8 mouse cellular contexts compared by ENCODE assay signal in the genomic region with DNA sequence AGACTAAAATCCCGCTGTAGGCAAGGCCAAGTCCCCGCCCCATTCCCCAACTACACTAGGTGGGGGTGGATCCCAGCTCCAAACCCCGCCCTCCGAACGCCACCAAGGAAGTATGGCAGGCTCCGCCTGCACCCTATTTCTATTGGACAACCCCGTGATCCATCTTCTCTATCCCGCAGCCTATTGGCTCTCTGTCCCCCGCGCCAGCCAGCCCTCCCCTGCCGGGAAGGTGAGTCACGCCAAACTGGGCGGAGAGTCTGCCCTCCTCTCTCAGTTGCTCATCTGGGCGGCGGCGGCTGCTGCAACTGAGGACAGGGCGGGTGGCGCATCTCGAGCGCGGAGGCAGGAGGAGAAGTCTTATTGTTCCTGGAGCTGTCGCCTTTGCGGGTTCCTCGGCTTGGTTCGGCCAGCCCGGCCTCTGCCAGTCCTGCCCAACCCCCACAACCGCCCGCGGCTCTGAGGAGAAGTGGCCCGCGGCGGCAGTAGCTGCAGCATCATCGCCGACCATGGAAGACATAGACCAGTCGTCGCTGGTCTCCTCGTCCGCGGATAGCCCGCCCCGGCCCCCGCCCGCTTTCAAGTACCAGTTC. TPM values are rescaled to one million over a fixed set of nuclear protein-coding genes. Genes with fewer than 3 reads are reported as not detected.
DNase-seq lines count a peak whose midpoint lies in the region; ATAC-seq lines count a peak whose summit lies in the region.

TSS of gene Rtn4 (plus strand) at position 265 of the 590 bp plus-strand sequence.

- peaks cover 10% of the 10 kb centered on the region for H3K36me3 ChIP-seq in heart, embryonic 13.5 days
- peaks cover 3% of the 10 kb centered on the region; the same call in 1 of the 2 replicates for H3K36me3 ChIP-seq in liver, embryonic 12.5 days
- no peaks in the 10 kb centered on the region for H3K36me3 ChIP-seq in stomach, embryonic 15.5 days

- under 1% methylated on average over 42 of the region's 43 CpGs for WGBS in heart, embryonic 13.5 days
- WGBS in liver, embryonic 12.5 days (ENCODE audit: insufficient replicate concordance): under 1% methylated on average over 43 of the region's 43 CpGs
- under 1% methylated on average over 43 of the region's 43 CpGs for WGBS in stomach, embryonic 15.5 days

- ATAC-seq in heart, embryonic 13.5 days (ENCODE audit: extremely low read depth, insufficient number of reproducible peaks, low FRiP score, low TSS enrichment): peak; percentile 94
- ATAC-seq in liver, embryonic 12.5 days: peak; percentile 98
- ATAC-seq in stomach, embryonic 15.5 days (ENCODE audit: insufficient read depth, low FRiP score, low read depth): peak; percentile 98

- peak within 1 kb of the TSS; percentile 85 for H3K27ac ChIP-seq in brown adipose tissue, adult 24 weeks (replicated peaks; ENCODE audit: low read depth, low read length)
- peak within 1 kb of the TSS; percentile 99 for H3K27ac ChIP-seq in heart, embryonic 13.5 days (replicated peaks)
- peak within 1 kb of the TSS; percentile 97 for H3K27ac ChIP-seq in liver, embryonic 12.5 days
- H3K27ac ChIP-seq in stomach, embryonic 15.5 days: peak within 1 kb of the TSS; percentile 97

- no peaks in the 10 kb centered on the region for H3K9me3 ChIP-seq in heart, embryonic 13.5 days
- no peaks in the 10 kb centered on the region for H3K9me3 ChIP-seq in liver, embryonic 12.5 days (replicated peaks)
- H3K9me3 ChIP-seq in stomach, embryonic 15.5 days: no peaks in the 10 kb centered on the region

- H3K9ac ChIP-seq in heart, embryonic 13.5 days: peak within 1 kb of the TSS; percentile 100
- H3K9ac ChIP-seq in liver, embryonic 12.5 days: peak within 1 kb of the TSS; percentile 97
- peak within 1 kb of the TSS; percentile 96 for H3K9ac ChIP-seq in stomach, embryonic 15.5 days

- no peaks in the 10 kb centered on the region for H3K4me1 ChIP-seq in brown adipose tissue, adult 24 weeks (ENCODE audit: control insufficient read depth, insufficient read depth, insufficient read length, low read length)
- peaks cover 28% of the 10 kb centered on the region for H3K4me1 ChIP-seq in heart, embryonic 13.5 days
- H3K4me1 ChIP-seq in liver, embryonic 12.5 days: peaks cover 18% of the 10 kb centered on the region
- 0 out of 2 replicates have a peak, but pooled peaks cover 4% of the 10 kb centered on the region for H3K4me1 ChIP-seq in stomach, embryonic 15.5 days

- H3K4me2 ChIP-seq in heart, embryonic 13.5 days: peak within 1 kb of the TSS; percentile 78
- peak within 1 kb of the TSS; percentile 95 for H3K4me2 ChIP-seq in liver, embryonic 12.5 days
- H3K4me2 ChIP-seq in stomach, embryonic 15.5 days: peak within 1 kb of the TSS; percentile 53

- H3K4me3 ChIP-seq in brown adipose tissue, adult 24 weeks (ENCODE audit: insufficient read depth, low read depth, low read length): peak within 1 kb of the TSS; percentile 93
- peak within 1 kb of the TSS; percentile 97 for H3K4me3 ChIP-seq in heart, embryonic 13.5 days
- peak within 1 kb of the TSS; percentile 96 for H3K4me3 ChIP-seq in liver, embryonic 12.5 days
- H3K4me3 ChIP-seq in stomach, embryonic 15.5 days (replicated peaks): peak within 1 kb of the TSS; percentile 92

- no peaks in the 10 kb centered on the region for H3K27me3 ChIP-seq in heart, embryonic 13.5 days (replicated peaks)
- H3K27me3 ChIP-seq in liver, embryonic 12.5 days (replicated peaks): no peaks in the 10 kb centered on the region
- H3K27me3 ChIP-seq in stomach, embryonic 15.5 days (replicated peaks): no peaks in the 10 kb centered on the region

- peak; percentile 98 for DNase-seq in CD4-positive, CD25-positive, alpha-beta regulatory T cell, adult 2 months (ENCODE audit: low read depth, low spot score)
- peak; percentile 73 for DNase-seq in fat pad, adult 2 months (ENCODE audit: extremely low read depth, low read depth, low spot score)
- DNase-seq in kidney, postnatal 10 days: peak; percentile 98
- DNase-seq in natural killer cell, adult 2 months (ENCODE audit: low spot score in 2 of 2): peak; percentile 96 to 97

RNA-seq across cellular contexts. Expression of gene Rtn4, which starts in this region (rescaled TPM):
- polyA plus RNA-seq in brown adipose tissue, adult 24 weeks (2012; ENCODE audit: insufficient read depth, insufficient read length, missing spikeins): 656 and 986 TPM in 2 replicates
- polyA plus RNA-seq in heart, embryonic 13.5 days (2015; fragmentation: Nextera tagmentation; extraction: Ambion mirVana): 56.7 and 60.7 TPM in 2 replicates
- polyA plus RNA-seq in liver, embryonic 12.5 days (2016; fragmentation: Nextera tagmentation; extraction: Ambion mirVana): 24.6 and 24.9 TPM in 2 replicates
- polyA plus RNA-seq in stomach, embryonic 15.5 days (2015; fragmentation: Nextera tagmentation; extraction: Ambion mirVana): 57.1 and 63.7 TPM in 2 replicates

Comparison
In these comparisons a context has a peak if more than half of its experiments do, and no peak if none do; other contexts are left out.
1. Peak in every context shown above with its lines: DNase-seq, ATAC-seq, H3K4me3 ChIP-seq and H3K27ac ChIP-seq.
2. RNA of gene Rtn4 (polyA plus RNA-seq): 656 to 986 TPM in brown adipose tissue, adult 24 weeks; 57.1 to 63.7 TPM in stomach, embryonic 15.5 days, 56.7 to 60.7 TPM in heart, embryonic 13.5 days and 24.6 to 24.9 TPM in liver, embryonic 12.5 days; every median in the first group is over 10 times any median in the second.